Mouse (Mus musculus): ENCODE measurements around the gene Sptbn2. TPM values are rescaled to one million over a fixed set of nuclear protein-coding genes. Genes with fewer than 3 reads are reported as not detected.

The Sptbn2 gene
- polyA plus RNA-seq (2021; fragmentation: Nextera tagmentation) = 48.6 and 61.2 TPM in 2 replicates
- long read RNA-seq, experiment 1, full-length matches to known transcripts = 15 of 407 reads
- long read RNA-seq, experiment 1, partial matches to known transcripts = 380 of 407 reads
- long read RNA-seq, experiment 1, other reads (novel, unspliced or antisense) = 12 of 407 reads
- long read RNA-seq, experiment 2, partial matches to known transcripts = 119 of 123 reads
- long read RNA-seq, experiment 2, other reads (novel, unspliced or antisense) = 4 of 123 reads

GRCm38 (mm10) chr19:4711098-4711600 lies at the start of gene Sptbn2:
Sptbn2 (plus strand) TSS chr19:4711167.

GRCm38 (mm10) chr19:4698205-4698677 lies 12.7 kb upstream of the Sptbn2 start, which contains the start of gene Gm960:
Gm960 (minus strand) TSS chr19:4698668.

GRCm38 (mm10) chr19:4756193-4756911 lies 45.4 kb downstream of the Sptbn2 start, which contains the start of gene Rbm4b:
Rbm4b (plus strand) TSS chr19:4756497.

GRCm38 (mm10) chr19:4793831-4794422 lies 83.0 kb downstream of the Sptbn2 start, which contains the start of gene Rbm4:
Rbm4 (minus strand) TSS chr19:4793901.

Other genes with a start within 250 kb of the Sptbn2 start
- gene Syt12, start 233.7 kb upstream of the Sptbn2 start, polyA plus RNA-seq (2021; fragmentation: Nextera tagmentation) = 18.4 and 23.7 TPM in 2 replicates
- gene 2010003K11Rik, start 212.6 kb upstream of the Sptbn2 start, polyA plus RNA-seq (2021; fragmentation: Nextera tagmentation) = not detected in 2 replicates
- gene Pcx, start 200.7 kb upstream of the Sptbn2 start, polyA plus RNA-seq (2021; fragmentation: Nextera tagmentation) = 20.7 and 20.8 TPM in 2 replicates
- 2.0 and 4.3 TPM in 2 replicates for gene Lrfn4, start 95.5 kb upstream of the Sptbn2 start, polyA plus RNA-seq (2021; fragmentation: Nextera tagmentation)
- gene Rce1, start 85.5 kb upstream of the Sptbn2 start, polyA plus RNA-seq (2021; fragmentation: Nextera tagmentation) = 39.4 and 51.1 TPM in 2 replicates
- 5.0 and 5.5 TPM in 2 replicates for gene Gm960, start 12.5 kb upstream of the Sptbn2 start, polyA plus RNA-seq (2021; fragmentation: Nextera tagmentation)
- gene Rbm4b, start 45.3 kb downstream of the Sptbn2 start, polyA plus RNA-seq (2021; fragmentation: Nextera tagmentation) = 21.5 and 24.9 TPM in 2 replicates
- 25.7 and 26.6 TPM in 2 replicates for gene Rbm4, start 82.7 kb downstream of the Sptbn2 start, polyA plus RNA-seq (2021; fragmentation: Nextera tagmentation)
- gene Gm21992, start 100.4 kb downstream of the Sptbn2 start, polyA plus RNA-seq (2021; fragmentation: Nextera tagmentation) = 5.1 and 8.4 TPM in 2 replicates
- gene Rbm14, start 100.5 kb downstream of the Sptbn2 start, polyA plus RNA-seq (2021; fragmentation: Nextera tagmentation) = 7.6 and 11.1 TPM in 2 replicates
- gene Ccs, start 128.2 kb downstream of the Sptbn2 start, polyA plus RNA-seq (2021; fragmentation: Nextera tagmentation) = 37.7 and 46.6 TPM in 2 replicates
- 1.5 and 1.8 TPM in 2 replicates for gene Ccdc87, start 128.2 kb downstream of the Sptbn2 start, polyA plus RNA-seq (2021; fragmentation: Nextera tagmentation)
- 79.0 and 97.4 TPM in 2 replicates for gene Ctsf, start 144.0 kb downstream of the Sptbn2 start, polyA plus RNA-seq (2021; fragmentation: Nextera tagmentation)
- 0.28 and 1.0 TPM in 2 replicates for gene Actn3, start 166.7 kb downstream of the Sptbn2 start, polyA plus RNA-seq (2021; fragmentation: Nextera tagmentation)
- gene Zdhhc24, start 167.5 kb downstream of the Sptbn2 start, polyA plus RNA-seq (2021; fragmentation: Nextera tagmentation) = 10.3 and 15.3 TPM in 2 replicates
- 7.2 and 18.1 TPM in 2 replicates for gene Bbs1, start 195.5 kb downstream of the Sptbn2 start, polyA plus RNA-seq (2021; fragmentation: Nextera tagmentation)
- gene Dpp3, start 217.1 kb downstream of the Sptbn2 start, polyA plus RNA-seq (2021; fragmentation: Nextera tagmentation) = 20.7 and 24.6 TPM in 2 replicates
- 8.9 and 11.4 TPM in 2 replicates for gene Peli3, start 232.0 kb downstream of the Sptbn2 start, polyA plus RNA-seq (2021; fragmentation: Nextera tagmentation)